Mouse (Mus musculus): ENCODE results near the gene Ccdc77. TPM values are rescaled to one million over a fixed set of nuclear protein-coding genes. Genes with fewer than 3 reads are reported as not detected.

Gene Ccdc77
- total RNA-seq, 2 experiments from 2014 or later: 4.0 to 5.3 TPM

GRCm38 (mm10) chr6:120356951-120357945 lies 6.9 kb downstream of the Ccdc77 start:
- Histone ChIP-seq H3K4me3 (peak overlapping the region; percentile 59), H3K27ac (no peak overlapping the region)
- peak; percentile 76 to 82 for DNase-seq (ENCODE audit: extremely low spot score in 1 of 2, low spot score in 2 of 2)
- intact Hi-C loops (cut with DNase I): no loop called here
- TF ChIP-seq CTCF (IDR thresholded peaks at IDR 0.05): peak; percentile 27

GRCm38 (mm10) chr6:120356478-120356877 lies 7.7 kb downstream of the Ccdc77 start:
- Histone ChIP-seq H3K4me3 (peak overlapping the region; percentile 59), H3K27ac (no peak overlapping the region)
- no peak for TF ChIP-seq CTCF (IDR thresholded peaks at IDR 0.05)
- DNase-seq (ENCODE audit: extremely low spot score in 1 of 2, low spot score in 2 of 2): no peak
- intact Hi-C loops (cut with DNase I): no loop called here

- no peak overlapping the region for H3K4me3 ChIP-seq
- intact Hi-C loops (cut with DNase I): no loop called here
- no peak for TF ChIP-seq CTCF (IDR thresholded peaks at IDR 0.05)
These were observed 15.2 kb downstream of the Ccdc77 start for GRCm38 (mm10) chr6:120349018-120349417.

GRCm38 (mm10) chr6:120343992-120344391 lies 20.2 kb downstream of the Ccdc77 start:
- Histone ChIP-seq H3K4me3 (no peak overlapping the region), H3K27ac (no peak overlapping the region)
- no peak for TF ChIP-seq CTCF (IDR thresholded peaks at IDR 0.05)
- DNase-seq (ENCODE audit: extremely low spot score in 1 of 2, low spot score in 2 of 2): no peak
- intact Hi-C loops (cut with DNase I): no loop called here

More at GRCm38 (mm10) chr6:120349018-120349417, 15.2 kb downstream of the Ccdc77 start:
- H3K27ac ChIP-seq: no peak overlapping the region
- DNase-seq (ENCODE audit: extremely low spot score in 1 of 2, low spot score in 2 of 2): no peak

GRCm38 (mm10) chr6:120332351-120332750 lies 31.8 kb downstream of the Ccdc77 start:
- Histone ChIP-seq H3K27ac (no peak overlapping the region), H3K4me3 (no peak overlapping the region)
- TF ChIP-seq CTCF (IDR thresholded peaks at IDR 0.05): peak; percentile 52
- intact Hi-C loops (cut with DNase I): no loop called here
- DNase-seq (ENCODE audit: extremely low spot score in 1 of 2, low spot score in 2 of 2): no peak

GRCm38 (mm10) chr6:120324295-120324927 lies 39.8 kb downstream of the Ccdc77 start:
- DNase-seq (ENCODE audit: extremely low spot score in 1 of 2, low spot score in 2 of 2): peak; percentile 48 to 54
- intact Hi-C loops (cut with DNase I): no loop called here
- no peak overlapping the region for H3K4me3 ChIP-seq

GRCm38 (mm10) chr6:120320369-120320768 lies 43.8 kb downstream of the Ccdc77 start:
- intact Hi-C loops (cut with DNase I): no loop called here
- TF ChIP-seq CTCF (IDR thresholded peaks at IDR 0.05): no peak
- no peak overlapping the region for H3K27ac ChIP-seq
- no peak for DNase-seq (ENCODE audit: extremely low spot score in 1 of 2, low spot score in 2 of 2)
- H3K4me3 ChIP-seq: no peak overlapping the region

More at GRCm38 (mm10) chr6:120324295-120324927, 39.8 kb downstream of the Ccdc77 start:
- TF ChIP-seq CTCF (IDR thresholded peaks at IDR 0.05): peak; percentile 94
- no peak overlapping the region for H3K27ac ChIP-seq

- no peak for DNase-seq (ENCODE audit: extremely low spot score in 1 of 2, low spot score in 2 of 2)
- no peak for TF ChIP-seq CTCF (IDR thresholded peaks at IDR 0.05)
- intact Hi-C loops (cut with DNase I): no loop called here
- H3K4me3 ChIP-seq: no peak overlapping the region
- no peak overlapping the region for H3K27ac ChIP-seq
These were observed 45.0 kb downstream of the Ccdc77 start for GRCm38 (mm10) chr6:120319129-120319528.

- intact Hi-C loops (cut with DNase I): no loop called here
- no peak for DNase-seq (ENCODE audit: extremely low spot score in 1 of 2, low spot score in 2 of 2)
- TF ChIP-seq CTCF (IDR thresholded peaks at IDR 0.05): no peak
- Histone ChIP-seq H3K27ac (no peak overlapping the region), H3K4me3 (no peak overlapping the region)
These were observed 45.8 kb downstream of the Ccdc77 start for GRCm38 (mm10) chr6:120318303-120318940.

GRCm38 (mm10) chr6:120312443-120312842 lies 51.7 kb downstream of the Ccdc77 start:
- Histone ChIP-seq H3K4me3 (no peak overlapping the region), H3K27ac (no peak overlapping the region)
- DNase-seq (ENCODE audit: extremely low spot score in 1 of 2, low spot score in 2 of 2): no peak
- no peak for TF ChIP-seq CTCF (IDR thresholded peaks at IDR 0.05)
- intact Hi-C loops (cut with DNase I): no loop called here

GRCm38 (mm10) chr6:120309787-120310186 lies 54.4 kb downstream of the Ccdc77 start:
- intact Hi-C loops (cut with DNase I): no loop called here
- no peak for TF ChIP-seq CTCF (IDR thresholded peaks at IDR 0.05)
- Histone ChIP-seq H3K4me3 (no peak overlapping the region), H3K27ac (no peak overlapping the region)
- no peak for DNase-seq (ENCODE audit: extremely low spot score in 1 of 2, low spot score in 2 of 2)

GRCm38 (mm10) chr6:120309338-120309737 lies 54.8 kb downstream of the Ccdc77 start:
- intact Hi-C loops (cut with DNase I): no loop called here
- DNase-seq (ENCODE audit: extremely low spot score in 1 of 2, low spot score in 2 of 2): no peak

More at GRCm38 (mm10) chr6:120309338-120309737, 54.8 kb downstream of the Ccdc77 start:
- TF ChIP-seq CTCF (IDR thresholded peaks at IDR 0.05): no peak
- no peak overlapping the region for H3K4me3 ChIP-seq
- H3K27ac ChIP-seq: no peak overlapping the region
